Mouse (Mus musculus) lung, postnatal 0 days (tissue): Measurements from ENCODE around the gene B3galt4. TPM values are rescaled to one million over a fixed set of nuclear protein-coding genes. Genes with fewer than 3 reads are reported as not detected.

ENCODE experiments used
- ATAC-seq: fragments of 200-750 bp; cut with Nextera tagmentation; 2 replicates; pipeline ENCODE4 v1.8.0; 2017; ENCODE audit warnings: moderate library complexity
- DNase-seq: peaks from one replicate; pipeline ENCODE4 v3.0.0-alpha.2; 2016; ENCODE audit warnings: low spot score
- H3K27ac ChIP-seq: fragments of 300-500 bp; sonication (generic); 2 replicates; pipeline ENCODE4 v1.5.1; 2014; ENCODE audit warnings: antibody characterized with exemption, mild to moderate bottlenecking, low read length, mixed read lengths
- H3K27me3 ChIP-seq: fragments of 300-500 bp; sonication (generic); replicated peaks from 2 replicates; pipeline ENCODE4 v1.6.1; 2014; ENCODE audit warnings: low read length, mixed read lengths; ENCODE audit not compliant: insufficient read depth
- H3K36me3 ChIP-seq: fragments of 300-500 bp; sonication (generic); 2 replicates; pipeline ENCODE4 v1.6.1; 2014; ENCODE audit warnings: low read length, mixed read lengths; ENCODE audit not compliant: insufficient read depth
- H3K4me1 ChIP-seq: fragments of 300-500 bp; sonication (generic); 2 replicates; pipeline ENCODE4 v1.6.1; 2014; ENCODE audit warnings: antibody characterized with exemption, low read depth, low read length, mixed read lengths; ENCODE audit not compliant: insufficient read depth
- H3K4me2 ChIP-seq: fragments of 300-500 bp; sonication (generic); replicated peaks from 2 replicates; pipeline ENCODE4 v1.6.1; 2014; ENCODE audit warnings: low read depth, mild to moderate bottlenecking, low read length, moderate library complexity, mixed read lengths
- H3K4me3 ChIP-seq: fragments of 300-500 bp; sonication (generic); 2 replicates; pipeline ENCODE4 v1.5.1; 2014; ENCODE audit warnings: low read depth, low read length
- H3K9ac ChIP-seq: fragments of 300-500 bp; sonication (generic); replicated peaks from 2 replicates; pipeline ENCODE4 v1.6.1; 2014; ENCODE audit warnings: low read depth, mild to moderate bottlenecking
- H3K9me3 ChIP-seq: fragments of 300-500 bp; sonication (generic); 2 replicates; pipeline ENCODE4 v1.6.1; 2016; ENCODE audit warnings: low read length, mixed read lengths
- CTCF ChIP-seq: IDR thresholded peaks from 2 replicates; pipeline ENCODE4 v1.5.1; 2016; ENCODE audit warnings: antibody characterized with exemption, mild to moderate bottlenecking
- EP300 ChIP-seq: IDR thresholded peaks from 2 replicates; pipeline ENCODE4 v1.6.1; 2016; ENCODE audit warnings: antibody characterized with exemption, mild to moderate bottlenecking, control low read depth
- WGBS: fragments of 180-500 bp; shearing (Covaris S2); extraction: QIAGEN DNeasy Blood & Tissue Kit; methylation state at CpG from one replicate; pipeline ENCODE4 v1.1.7; 2014; 5-methylcytosine and 5-hydroxymethylcytosine counted together
- polyA plus RNA-seq: library from polyadenylated mRNA; unstranded; fragments of >200 nt; fragmentation: Nextera tagmentation; extraction: Ambion mirVana; gene quantifications from 2 replicates; pipeline ENCODE4 v1.2.1, GENCODE M21; 2015

Gene B3galt4
- polyA plus RNA-seq, 1 experiment from 2014 or later = 12.0 TPM

DNA sequence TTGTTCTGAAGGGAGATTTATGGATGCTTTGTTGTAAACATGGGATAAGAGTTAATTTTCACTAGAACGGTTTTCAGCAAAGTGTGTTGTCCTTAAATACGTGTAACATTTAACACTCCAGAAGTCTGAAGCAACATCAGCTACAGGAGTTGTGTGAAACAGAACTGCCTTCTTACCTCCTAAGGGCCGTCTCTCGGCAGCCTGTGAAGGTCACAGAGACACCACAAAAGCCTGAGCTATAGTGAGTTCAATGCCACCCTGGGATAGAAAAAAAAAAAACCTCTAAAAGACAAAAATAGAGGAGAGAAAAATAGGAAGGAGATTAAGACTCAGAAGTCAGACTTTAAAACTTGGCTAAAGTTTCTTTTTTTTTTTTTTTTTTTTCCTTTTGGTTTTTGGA is 49.2 kb downstream of the B3galt4 start:
- no peak for DNase-seq
- Histone ChIP-seq H3K4me1 (no peaks in the 10 kb centered on the region), H3K36me3 (no peaks in the 10 kb centered on the region), H3K27me3 (no peaks in the 10 kb centered on the region), H3K4me3 (no peak overlapping the region), H3K9ac (no peak overlapping the region), H3K4me2 (no peak overlapping the region), H3K9me3 (no peaks in the 10 kb centered on the region), H3K27ac (no peak overlapping the region)
- WGBS = 46% methylated on average over 4 of the region's 4 CpGs
- no peak for TF ChIP-seq CTCF
- no peak for TF ChIP-seq EP300
- no peak for ATAC-seq

DNA sequence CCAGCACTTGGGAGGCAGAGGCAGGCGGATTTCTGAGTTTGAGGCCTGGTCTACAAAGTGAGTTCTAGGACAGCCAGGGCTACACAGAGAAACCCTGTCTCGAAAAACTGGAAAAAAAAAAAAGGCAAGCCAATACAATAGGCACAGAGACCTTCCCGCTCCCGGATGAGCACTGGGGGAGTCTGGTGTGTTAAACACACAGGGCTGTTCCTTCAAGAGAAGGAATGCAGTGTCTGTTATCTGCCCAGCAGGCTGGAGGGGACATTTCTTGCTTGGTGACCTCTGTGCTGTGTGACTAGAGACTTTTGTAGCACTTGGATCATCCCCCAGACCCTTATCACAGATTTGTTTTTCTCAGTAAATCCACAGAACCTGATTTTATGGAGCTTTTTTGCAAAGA is 49.6 kb downstream of the B3galt4 start:
- H3K27ac ChIP-seq = no peak overlapping the region
- no peak overlapping the region for H3K9ac ChIP-seq
- 69% methylated on average over 4 of the region's 4 CpGs for WGBS
- no peak overlapping the region for H3K4me3 ChIP-seq
- DNase-seq (no peak), ATAC-seq (no peak)
- H3K27me3 ChIP-seq = no peaks in the 10 kb centered on the region
- TF ChIP-seq CTCF (no peak), EP300 (no peak)
- no peaks in the 10 kb centered on the region for H3K9me3 ChIP-seq
- no peak overlapping the region for H3K4me2 ChIP-seq
- H3K4me1 ChIP-seq = no peaks in the 10 kb centered on the region
- no peaks in the 10 kb centered on the region for H3K36me3 ChIP-seq

DNA sequence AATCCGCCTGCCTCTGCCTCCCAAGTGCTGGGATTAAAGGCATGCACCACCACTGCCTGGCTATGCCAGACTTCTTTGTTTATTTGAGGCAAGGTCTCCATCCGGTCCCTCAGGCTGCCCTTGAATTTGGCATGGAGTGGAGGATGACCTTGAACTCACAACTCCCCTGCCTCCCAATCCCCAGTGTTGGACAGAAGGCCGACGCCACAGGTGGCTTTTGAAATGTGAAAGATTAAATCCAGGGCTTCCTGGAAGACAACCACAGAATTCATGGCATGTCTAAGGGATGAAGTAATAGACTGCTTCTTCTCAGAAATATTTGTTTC is 50.3 kb downstream of the B3galt4 start:
- DNase-seq (no peak), ATAC-seq (no peak)
- Histone ChIP-seq H3K4me2 (no peak overlapping the region), H3K9me3 (no peaks in the 10 kb centered on the region), H3K27ac (no peak overlapping the region), H3K9ac (no peak overlapping the region), H3K36me3 (no peaks in the 10 kb centered on the region), H3K4me3 (no peak overlapping the region), H3K4me1 (no peaks in the 10 kb centered on the region), H3K27me3 (no peaks in the 10 kb centered on the region)
- TF ChIP-seq EP300 = no peak
- no peak for TF ChIP-seq CTCF
- WGBS = 69% methylated on average over 4 of the region's 4 CpGs

DNA sequence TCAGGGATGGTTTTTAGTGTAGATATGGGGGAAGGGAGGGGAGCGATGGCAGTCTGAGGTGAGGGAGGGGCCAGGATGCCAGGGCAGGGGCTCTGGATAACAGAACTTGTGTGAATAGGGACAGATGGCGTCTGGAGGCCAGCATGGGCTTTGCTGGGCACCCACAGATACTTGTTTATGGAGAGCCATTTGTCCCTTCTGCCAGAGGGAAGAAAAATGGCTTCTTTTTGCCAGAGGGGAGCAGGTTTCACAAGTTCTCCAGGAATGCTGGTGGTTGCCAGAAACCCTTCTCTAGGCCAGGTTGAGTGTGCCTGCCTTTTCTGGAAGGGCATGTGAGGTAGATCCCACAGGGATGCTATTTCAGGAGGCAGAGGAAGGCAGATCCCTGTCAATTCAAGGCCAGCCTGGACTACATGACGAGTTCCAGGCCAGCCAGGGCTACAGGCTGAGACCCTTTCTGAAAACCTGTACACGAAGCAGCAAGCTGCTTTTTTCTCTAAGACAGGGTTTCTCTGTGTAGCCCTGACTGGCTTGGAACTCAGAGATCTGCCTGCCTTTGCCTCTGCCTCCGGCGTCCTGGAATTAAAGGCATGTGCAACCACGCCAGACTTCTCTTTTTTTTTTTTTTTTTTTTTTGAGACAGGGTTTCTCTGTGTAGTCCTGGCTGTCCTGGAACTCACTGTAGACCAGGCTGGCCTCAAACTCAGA is 50.9 kb downstream of the B3galt4 start:
- TF ChIP-seq CTCF (no peak), EP300 (no peak)
- Histone ChIP-seq H3K27me3 (no peaks in the 10 kb centered on the region), H3K4me2 (no peak overlapping the region), H3K9me3 (no peaks in the 10 kb centered on the region), H3K9ac (no peak overlapping the region), H3K4me3 (no peak overlapping the region), H3K36me3 (no peaks in the 10 kb centered on the region), H3K4me1 (no peaks in the 10 kb centered on the region), H3K27ac (no peak overlapping the region)
- no peak for DNase-seq
- no peak for ATAC-seq
- WGBS = 52% methylated on average over 7 of the region's 7 CpGs

Other genes with a start within 250 kb of the B3galt4 start
- gene March2, start 232.8 kb downstream of the B3galt4 start, polyA plus RNA-seq = 104 and 106 TPM in 2 replicates
- gene Rab11b, start 191.0 kb downstream of the B3galt4 start, polyA plus RNA-seq = 258 and 279 TPM in 2 replicates
- 125 and 137 TPM in 2 replicates for gene Angptl4, start 169.7 kb downstream of the B3galt4 start, polyA plus RNA-seq
- 186 and 211 TPM in 2 replicates for gene Kank3, start 141.0 kb downstream of the B3galt4 start, polyA plus RNA-seq
- 906 and 1,023 TPM in 2 replicates for gene Rps28, start 126.9 kb downstream of the B3galt4 start, polyA plus RNA-seq
- gene Ndufa7, start 126.9 kb downstream of the B3galt4 start, polyA plus RNA-seq = 455 and 501 TPM in 2 replicates
- gene Cd320, start 108.4 kb downstream of the B3galt4 start, polyA plus RNA-seq = 37.6 and 39.3 TPM in 2 replicates
- not detected in 2 replicates for gene Gm7029, start 77.7 kb downstream of the B3galt4 start, polyA plus RNA-seq
- gene Kifc1, start 60.8 kb downstream of the B3galt4 start, polyA plus RNA-seq = 0.37 and 1.0 TPM in 2 replicates
- gene Platr17, start 46.4 kb downstream of the B3galt4 start, polyA plus RNA-seq = 0.29 and 0.55 TPM in 2 replicates
- 23.9 and 29.0 TPM in 2 replicates for gene Daxx, start 42.1 kb downstream of the B3galt4 start, polyA plus RNA-seq
- gene Tapbp, start 35.6 kb downstream of the B3galt4 start, polyA plus RNA-seq = 102 and 113 TPM in 2 replicates
- gene Zbtb22, start 35.6 kb downstream of the B3galt4 start, polyA plus RNA-seq = 16.6 and 17.0 TPM in 2 replicates
- gene Rgl2, start 21.9 kb downstream of the B3galt4 start, polyA plus RNA-seq = 39.0 and 45.2 TPM in 2 replicates
- gene Pfdn6, start 11.1 kb downstream of the B3galt4 start, polyA plus RNA-seq = 99.7 and 103 TPM in 2 replicates
- 8.8 TPM in 2 replicates for gene Wdr46, start 10.8 kb downstream of the B3galt4 start, polyA plus RNA-seq
- 28.5 and 31.1 TPM in 2 replicates for gene Vps52, start 4.3 kb upstream of the B3galt4 start, polyA plus RNA-seq
- gene Rps18, start 4.5 kb upstream of the B3galt4 start, polyA plus RNA-seq = 1,282 and 1,435 TPM in 2 replicates
- 213 and 222 TPM in 2 replicates for gene H2-K1, start 48.9 kb upstream of the B3galt4 start, polyA plus RNA-seq
- 18.8 and 19.1 TPM in 2 replicates for gene Ring1, start 73.2 kb upstream of the B3galt4 start, polyA plus RNA-seq
- 57.9 and 59.8 TPM in 2 replicates for gene H2-Ke6, start 76.6 kb upstream of the B3galt4 start, polyA plus RNA-seq
- gene Slc39a7, start 80.2 kb upstream of the B3galt4 start, polyA plus RNA-seq = 130 and 131 TPM in 2 replicates
- gene Rxrb, start 80.3 kb upstream of the B3galt4 start, polyA plus RNA-seq = 35.0 and 35.7 TPM in 2 replicates
- gene Col11a2, start 87.9 kb upstream of the B3galt4 start, polyA plus RNA-seq = 0.25 and 0.44 TPM in 2 replicates
- gene H2-Oa, start 140.9 kb upstream of the B3galt4 start, polyA plus RNA-seq = 0.48 and 1.1 TPM in 2 replicates
- 20.7 and 23.9 TPM in 2 replicates for gene H2-DMa, start 168.1 kb upstream of the B3galt4 start, polyA plus RNA-seq
- gene Brd2, start 171.1 kb upstream of the B3galt4 start, polyA plus RNA-seq = 80.2 and 80.3 TPM in 2 replicates
- 1.8 and 2.2 TPM in 2 replicates for gene H2-DMb2, start 191.8 kb upstream of the B3galt4 start, polyA plus RNA-seq
- 6.9 and 7.2 TPM in 2 replicates for gene H2-DMb1, start 201.6 kb upstream of the B3galt4 start, polyA plus RNA-seq
- gene Tap1, start 236.1 kb upstream of the B3galt4 start, polyA plus RNA-seq = 11.6 and 12.6 TPM in 2 replicates
- 16.4 and 17.1 TPM in 2 replicates for gene Psmb9, start 236.3 kb upstream of the B3galt4 start, polyA plus RNA-seq
- 54.9 and 58.6 TPM in 2 replicates for gene Psmb8, start 246.2 kb upstream of the B3galt4 start, polyA plus RNA-seq